Mouse (Mus musculus) C2C12 (cell line): ENCODE measurements around the gene Larp1. TPM values are rescaled to one million over a fixed set of nuclear protein-coding genes. Genes with fewer than 3 reads are reported as not detected.

Experiments
- H3K27me3 ChIP-seq: one replicate; pipeline ENCODE4 v1.6.1; 2011; ENCODE audit not compliant: control insufficient read depth, insufficient read depth, insufficient read length
- H3K36me3 ChIP-seq: one replicate; pipeline ENCODE4 v1.6.1; 2011; ENCODE audit not compliant: control insufficient read depth, insufficient read depth
- H3K4me3 ChIP-seq: one replicate; pipeline ENCODE4 v1.5.1; 2011; ENCODE audit warnings: mild to moderate bottlenecking, control low read depth; ENCODE audit not compliant: poor library complexity, insufficient read depth, severe bottlenecking
- H3K79me2 ChIP-seq: one replicate; pipeline ENCODE4 v1.6.1; 2011; ENCODE audit not compliant: control insufficient read depth, insufficient read depth
- H3K79me3 ChIP-seq: one replicate; pipeline ENCODE4 v1.6.1; 2011; ENCODE audit warnings: low read depth, control low read depth
- H3ac ChIP-seq: one replicate; pipeline ENCODE3; 2011; ENCODE audit warnings: low read depth; ENCODE audit not compliant: control insufficient read depth, insufficient read length
- CEBPB ChIP-seq: IDR thresholded peaks from one replicate; pipeline ENCODE4 v1.6.1; 2011; ENCODE audit warnings: low read depth, mild to moderate bottlenecking, control low read depth, moderate library complexity
- CTCF ChIP-seq: IDR thresholded peaks from one replicate; pipeline ENCODE4 v1.5.1; 2011; ENCODE audit not compliant: control insufficient read depth, insufficient read depth, insufficient read length
- FOSL1 ChIP-seq: IDR thresholded peaks from one replicate; pipeline ENCODE4 v1.8.0; 2011; ENCODE audit warnings: mild to moderate bottlenecking, low read length; ENCODE audit not compliant: poor library complexity, insufficient read depth, severe bottlenecking
- MAX ChIP-seq: IDR thresholded peaks from one replicate; pipeline ENCODE4 v1.6.1; 2011; ENCODE audit warnings: mild to moderate bottlenecking, control low read depth
- MYOD1 ChIP-seq: IDR thresholded peaks from one replicate; pipeline ENCODE4 v1.6.1; 2011; ENCODE audit warnings: low read depth; ENCODE audit not compliant: control insufficient read depth, insufficient read length
- MYOG ChIP-seq: IDR thresholded peaks from one replicate; pipeline ENCODE4 v1.6.1; 2011; ENCODE audit not compliant: control insufficient read depth, insufficient read length; ENCODE audit errors: extremely low read depth
- USF1 ChIP-seq: IDR thresholded peaks from one replicate; pipeline ENCODE4 v1.6.1; 2011; ENCODE audit warnings: low read depth, mild to moderate bottlenecking, control low read depth, moderate library complexity
- polyA plus RNA-seq: library from polyadenylated mRNA; unstranded; fragments of >200 nt; fragmentation: generic; extraction: Trizol; gene quantifications from one replicate; pipeline ENCODE4 v1.2.1, GENCODE M21; 2012; ENCODE audit warnings: missing spikeins

Gene Larp1
- polyA plus RNA-seq, 1 experiment = 59.4 TPM

DNA sequence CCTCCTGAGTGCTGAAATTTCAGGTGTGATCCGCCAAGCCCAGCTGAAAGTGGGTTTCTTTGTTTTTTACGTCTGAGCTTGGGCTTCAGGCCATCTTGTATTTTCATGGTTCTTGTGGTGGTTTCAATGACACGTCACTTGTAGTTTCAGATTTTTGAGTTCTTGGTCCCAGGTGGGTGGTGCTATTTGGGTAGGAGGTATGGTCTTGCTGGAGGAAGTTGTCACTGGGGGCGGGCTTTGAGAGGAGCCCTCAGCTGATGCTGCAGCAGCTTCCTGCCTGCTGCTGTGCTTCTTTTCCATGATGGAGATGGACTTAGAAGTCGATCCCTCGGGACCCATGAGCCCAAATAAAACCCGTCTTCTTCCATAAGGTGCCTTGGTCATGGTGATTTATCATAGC is 22.0 kb upstream of the Larp1 start:
- Histone ChIP-seq H3K79me2 (no peaks in the 10 kb centered on the region), H3K36me3 (no peaks in the 10 kb centered on the region), H3K4me3 (no peak overlapping the region), H3K27me3 (no peaks in the 10 kb centered on the region), H3K79me3 (no peaks in the 10 kb centered on the region), H3ac (no peak overlapping the region)
- TF ChIP-seq CEBPB = no peak
- no peak for TF ChIP-seq MYOG
- no peak for TF ChIP-seq CTCF
- no peak for TF ChIP-seq MAX
- TF ChIP-seq MYOD1 = no peak
- TF ChIP-seq USF1 = no peak

GRCm38 (mm10) chr11:57998168-57998567 is 10.7 kb upstream of the Larp1 start:
- Histone ChIP-seq H3K36me3 (no peaks in the 10 kb centered on the region), H3K4me3 (no peak overlapping the region), H3K79me3 (no peaks in the 10 kb centered on the region), H3K79me2 (no peaks in the 10 kb centered on the region), H3K27me3 (no peaks in the 10 kb centered on the region), H3ac (no peak overlapping the region)
- TF ChIP-seq USF1 (no peak), FOSL1 (no peak), CTCF (no peak), MYOD1 (no peak), CEBPB (no peak), MAX (no peak), MYOG (no peak)

DNA sequence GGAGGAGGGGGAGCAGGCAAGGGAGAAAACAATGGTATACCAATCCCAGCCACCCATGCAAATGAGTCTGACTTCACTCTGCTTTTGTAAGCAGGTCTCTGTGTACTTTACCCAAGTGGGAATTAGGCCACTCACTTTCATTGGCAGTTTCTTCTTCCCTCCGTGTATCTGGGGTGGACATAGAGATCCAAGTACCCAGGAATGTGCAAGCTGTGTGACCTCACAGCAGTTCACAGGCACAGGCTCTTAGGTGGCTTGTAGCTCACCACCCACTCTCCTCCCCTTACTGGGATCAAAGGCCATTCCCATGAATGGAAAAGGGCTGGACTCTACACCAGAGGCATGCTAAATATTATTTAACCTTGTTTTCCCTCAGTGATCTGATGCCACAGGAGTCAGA is 10.0 kb upstream of the Larp1 start:
- Histone ChIP-seq H3K79me3 (no peaks in the 10 kb centered on the region), H3ac (no peak overlapping the region), H3K4me3 (no peak overlapping the region), H3K79me2 (no peaks in the 10 kb centered on the region), H3K36me3 (no peaks in the 10 kb centered on the region), H3K27me3 (no peaks in the 10 kb centered on the region)
- TF ChIP-seq CTCF (no peak), MYOG (no peak), FOSL1 (no peak), MYOD1 (no peak), CEBPB (no peak), MAX (no peak), USF1 (no peak)

DNA sequence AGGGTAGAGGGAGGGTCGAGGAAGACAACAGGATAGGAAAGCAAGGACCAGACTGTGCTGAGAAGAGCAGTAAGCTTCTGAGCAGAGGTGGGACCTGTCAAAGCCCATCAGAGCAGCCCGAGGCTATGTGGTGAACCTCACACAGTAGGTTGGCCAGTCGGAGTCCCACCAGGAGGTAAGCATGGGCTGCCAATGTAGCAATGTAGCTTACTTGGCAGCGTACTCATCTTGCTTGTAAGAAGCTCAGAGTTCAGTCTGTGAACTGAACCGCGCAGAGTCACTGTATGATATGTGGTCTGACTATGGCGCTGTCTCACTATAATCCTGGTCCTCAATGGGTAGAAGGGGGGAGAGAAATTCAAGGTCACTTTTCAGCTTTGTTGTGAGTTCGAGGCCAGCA is 5.7 kb upstream of the Larp1 start:
- H3K27me3 ChIP-seq = no peaks in the 10 kb centered on the region
- TF ChIP-seq MYOG (no peak), CTCF (no peak)
- H3K79me3 ChIP-seq = peaks cover 2% of the 10 kb centered on the region
- no peak overlapping the region for H3K4me3 ChIP-seq
- no peak overlapping the region for H3ac ChIP-seq
- H3K36me3 ChIP-seq = no peaks in the 10 kb centered on the region
- peaks cover 9% of the 10 kb centered on the region for H3K79me2 ChIP-seq

DNA sequence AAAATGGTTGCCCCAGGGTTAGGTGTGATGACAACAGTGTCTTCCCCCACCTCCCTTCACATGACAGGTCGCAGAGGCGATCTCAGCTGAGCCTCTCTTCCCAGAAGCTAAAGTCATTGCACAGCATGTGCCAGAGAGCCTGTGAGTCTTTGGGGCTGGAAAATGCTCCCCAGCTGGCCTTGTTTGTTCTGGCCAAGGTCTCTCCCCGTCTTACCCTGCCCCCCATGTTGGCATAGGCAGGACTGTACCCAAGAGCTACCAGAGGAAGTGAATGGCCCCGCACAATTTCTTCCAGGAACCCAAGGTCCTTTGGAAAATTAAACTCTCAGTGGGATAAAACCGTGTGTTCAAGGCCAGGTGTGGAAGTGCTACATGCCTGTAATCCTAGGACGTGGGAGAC is 5.1 kb upstream of the Larp1 start:
- no peaks in the 10 kb centered on the region for H3K36me3 ChIP-seq
- peaks cover 2% of the 10 kb centered on the region for H3K79me3 ChIP-seq
- H3K4me3 ChIP-seq = no peak overlapping the region
- no peak for TF ChIP-seq CEBPB
- no peak for TF ChIP-seq MAX
- no peak for TF ChIP-seq CTCF
- TF ChIP-seq MYOG = no peak
- no peak for TF ChIP-seq MYOD1
- TF ChIP-seq FOSL1 = no peak
- TF ChIP-seq USF1 = no peak
- no peaks in the 10 kb centered on the region for H3K27me3 ChIP-seq
- H3K79me2 ChIP-seq = peaks cover 12% of the 10 kb centered on the region
- H3ac ChIP-seq = no peak overlapping the region

- H3K4me3 ChIP-seq = no peak overlapping the region
- TF ChIP-seq CTCF = no peak
- no peak for TF ChIP-seq MAX
- no peak for TF ChIP-seq FOSL1
- no peak for TF ChIP-seq MYOD1
- TF ChIP-seq CEBPB = no peak
- H3K79me3 ChIP-seq = peaks cover 8% of the 10 kb centered on the region
- H3K36me3 ChIP-seq = no peaks in the 10 kb centered on the region
- H3K27me3 ChIP-seq = no peaks in the 10 kb centered on the region
- H3K79me2 ChIP-seq = peaks cover 25% of the 10 kb centered on the region
- no peak overlapping the region for H3ac ChIP-seq
Observed at GRCm38 (mm10) chr11:58005110-58005509, 3.8 kb upstream of the Larp1 start.
